Mouse (Mus musculus): Measurements from ENCODE around the gene Alg9. TPM values are rescaled to one million over a fixed set of nuclear protein-coding genes. Genes with fewer than 3 reads are reported as not detected.

The Alg9 gene
- polyA plus RNA-seq, 1 experiment: 23.0 TPM

DNA sequence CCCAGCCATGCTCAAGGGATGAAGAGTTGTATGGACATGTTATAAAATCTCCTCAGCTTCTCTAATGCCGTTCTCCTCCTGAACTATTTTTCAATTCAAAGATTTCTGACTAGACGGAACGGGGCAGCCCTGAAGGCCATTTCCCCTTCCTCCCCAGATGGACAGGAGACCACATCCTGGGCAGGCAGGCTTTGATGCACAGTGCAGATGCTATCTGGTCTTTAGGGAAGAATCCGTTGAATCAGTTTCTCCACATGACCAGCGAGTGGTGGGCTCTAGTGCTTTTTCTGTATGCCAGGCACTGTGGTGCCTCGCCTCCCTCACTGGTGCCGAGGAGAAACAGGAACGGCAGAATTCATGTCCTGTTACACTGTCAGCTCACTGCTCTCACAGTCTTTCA lies 59.0 kb downstream of the Alg9 start:
- Histone ChIP-seq H3K4me3 (ENCODE audit: insufficient read depth, poor library complexity, severe bottlenecking) (no peak overlapping the region), H3K36me3 (ENCODE audit: control insufficient read depth, insufficient read depth) (no peaks in the 10 kb centered on the region)
- TF ChIP-seq CEBPB (IDR thresholded peaks at IDR 0.05; ENCODE audit: low read depth): no peak
- TF ChIP-seq MYOD1 (IDR thresholded peaks at IDR 0.05; ENCODE audit: control insufficient read depth, insufficient read length, low read depth): no peak
- TF ChIP-seq MYOG (IDR thresholded peaks at IDR 0.05; ENCODE audit: control insufficient read depth, extremely low read depth, insufficient read length): no peak
- no peak for TF ChIP-seq FOSL1 (IDR thresholded peaks at IDR 0.05; ENCODE audit: insufficient read depth, low read length, poor library complexity, severe bottlenecking)
- TF ChIP-seq USF1 (IDR thresholded peaks at IDR 0.05; ENCODE audit: low read depth): no peak
- TF ChIP-seq CTCF (IDR thresholded peaks at IDR 0.05; ENCODE audit: control insufficient read depth, insufficient read depth, insufficient read length): no peak
- TF ChIP-seq MAX (IDR thresholded peaks at IDR 0.05): no peak

DNA sequence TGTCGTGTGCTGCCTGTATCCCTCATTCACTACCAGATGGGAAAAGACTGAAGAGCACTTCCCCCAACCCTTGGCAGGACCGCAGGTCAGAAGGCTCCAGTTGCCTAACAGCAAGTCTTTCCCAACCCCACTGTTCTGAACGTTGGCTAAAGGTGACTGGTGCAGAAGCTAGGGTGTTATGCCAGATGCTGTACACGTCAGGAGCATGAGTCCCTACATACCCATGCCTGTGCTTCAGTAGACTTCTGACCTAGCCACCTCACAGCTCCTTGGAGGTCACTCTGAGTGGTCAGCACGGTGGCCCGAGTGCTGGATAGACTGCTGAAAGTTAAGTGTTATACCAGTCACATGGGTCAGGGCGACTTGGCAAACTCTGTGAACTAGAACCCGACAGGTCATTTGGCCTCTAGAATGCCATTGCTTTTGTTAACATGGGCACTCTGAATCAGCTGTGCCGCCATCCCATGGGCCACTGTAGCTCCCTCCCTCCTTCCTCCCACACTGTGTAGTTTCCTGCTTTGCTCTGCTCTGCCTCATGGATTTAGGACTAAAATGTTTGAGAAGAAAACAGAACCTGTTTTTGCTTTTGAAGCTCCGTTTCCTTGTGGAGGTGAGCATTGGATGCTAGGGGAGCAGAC lies 60.4 kb downstream of the Alg9 start:
- no peaks in the 10 kb centered on the region for H3K79me2 ChIP-seq (ENCODE audit: control insufficient read depth, insufficient read depth)
- TF ChIP-seq USF1 (IDR thresholded peaks at IDR 0.05; ENCODE audit: low read depth) (no peak), MYOD1 (IDR thresholded peaks at IDR 0.05; ENCODE audit: control insufficient read depth, insufficient read length, low read depth) (no peak), FOSL1 (IDR thresholded peaks at IDR 0.05; ENCODE audit: insufficient read depth, low read length, poor library complexity, severe bottlenecking) (no peak), MAX (IDR thresholded peaks at IDR 0.05) (no peak), CEBPB (IDR thresholded peaks at IDR 0.05; ENCODE audit: low read depth) (no peak), CTCF (IDR thresholded peaks at IDR 0.05; ENCODE audit: control insufficient read depth, insufficient read depth, insufficient read length) (no peak), MYOG (IDR thresholded peaks at IDR 0.05; ENCODE audit: control insufficient read depth, extremely low read depth, insufficient read length) (no peak)
- no peaks in the 10 kb centered on the region for H3K79me3 ChIP-seq (ENCODE audit: low read depth)
- H3K4me3 ChIP-seq (ENCODE audit: insufficient read depth, poor library complexity, severe bottlenecking): no peak overlapping the region
- H3K27me3 ChIP-seq (ENCODE audit: control insufficient read depth, insufficient read depth, insufficient read length): no peaks in the 10 kb centered on the region
- no peaks in the 10 kb centered on the region for H3K36me3 ChIP-seq (ENCODE audit: control insufficient read depth, insufficient read depth)
- H3ac ChIP-seq (ENCODE audit: control insufficient read depth, insufficient read length, low read depth): no peak overlapping the region

More for the DNA sequence above, 59.0 kb downstream of the Alg9 start:
- Histone ChIP-seq H3ac (ENCODE audit: control insufficient read depth, insufficient read length, low read depth) (no peak overlapping the region), H3K79me3 (ENCODE audit: low read depth) (no peaks in the 10 kb centered on the region), H3K27me3 (ENCODE audit: control insufficient read depth, insufficient read depth, insufficient read length) (no peaks in the 10 kb centered on the region), H3K79me2 (ENCODE audit: control insufficient read depth, insufficient read depth) (no peaks in the 10 kb centered on the region)

DNA sequence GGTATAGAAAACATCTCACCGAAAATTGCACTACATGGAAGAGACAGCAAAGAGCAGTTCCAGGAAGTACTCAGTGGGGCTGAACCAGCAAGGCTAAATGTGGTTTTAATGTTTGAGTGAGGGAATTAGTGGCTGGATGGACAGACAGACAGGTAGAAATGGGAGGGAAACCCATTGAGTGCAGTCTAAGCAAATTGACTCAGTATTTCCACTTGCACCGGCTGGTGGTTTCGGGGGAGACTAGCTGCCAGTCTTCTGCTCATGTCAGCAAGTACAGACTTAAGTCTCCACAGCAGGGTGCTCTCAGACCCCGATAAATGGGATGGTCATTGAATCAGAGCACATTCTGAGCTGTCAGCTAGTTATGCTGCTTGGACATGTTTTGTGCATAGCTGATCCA lies 61.3 kb downstream of the Alg9 start:
- no peaks in the 10 kb centered on the region for H3K79me2 ChIP-seq (ENCODE audit: control insufficient read depth, insufficient read depth)
- no peak overlapping the region for H3K4me3 ChIP-seq (ENCODE audit: insufficient read depth, poor library complexity, severe bottlenecking)
- no peak for TF ChIP-seq USF1 (IDR thresholded peaks at IDR 0.05; ENCODE audit: low read depth)
- TF ChIP-seq CTCF (IDR thresholded peaks at IDR 0.05; ENCODE audit: control insufficient read depth, insufficient read depth, insufficient read length): no peak
- TF ChIP-seq CEBPB (IDR thresholded peaks at IDR 0.05; ENCODE audit: low read depth): no peak
- no peak for TF ChIP-seq MAX (IDR thresholded peaks at IDR 0.05)
- no peak for TF ChIP-seq MYOD1 (IDR thresholded peaks at IDR 0.05; ENCODE audit: control insufficient read depth, insufficient read length, low read depth)
- TF ChIP-seq FOSL1 (IDR thresholded peaks at IDR 0.05; ENCODE audit: insufficient read depth, low read length, poor library complexity, severe bottlenecking): no peak
- no peak for TF ChIP-seq MYOG (IDR thresholded peaks at IDR 0.05; ENCODE audit: control insufficient read depth, extremely low read depth, insufficient read length)
- no peak overlapping the region for H3ac ChIP-seq (ENCODE audit: control insufficient read depth, insufficient read length, low read depth)
- no peaks in the 10 kb centered on the region for H3K79me3 ChIP-seq (ENCODE audit: low read depth)
- H3K36me3 ChIP-seq (ENCODE audit: control insufficient read depth, insufficient read depth): no peaks in the 10 kb centered on the region
- H3K27me3 ChIP-seq (ENCODE audit: control insufficient read depth, insufficient read depth, insufficient read length): no peaks in the 10 kb centered on the region

DNA sequence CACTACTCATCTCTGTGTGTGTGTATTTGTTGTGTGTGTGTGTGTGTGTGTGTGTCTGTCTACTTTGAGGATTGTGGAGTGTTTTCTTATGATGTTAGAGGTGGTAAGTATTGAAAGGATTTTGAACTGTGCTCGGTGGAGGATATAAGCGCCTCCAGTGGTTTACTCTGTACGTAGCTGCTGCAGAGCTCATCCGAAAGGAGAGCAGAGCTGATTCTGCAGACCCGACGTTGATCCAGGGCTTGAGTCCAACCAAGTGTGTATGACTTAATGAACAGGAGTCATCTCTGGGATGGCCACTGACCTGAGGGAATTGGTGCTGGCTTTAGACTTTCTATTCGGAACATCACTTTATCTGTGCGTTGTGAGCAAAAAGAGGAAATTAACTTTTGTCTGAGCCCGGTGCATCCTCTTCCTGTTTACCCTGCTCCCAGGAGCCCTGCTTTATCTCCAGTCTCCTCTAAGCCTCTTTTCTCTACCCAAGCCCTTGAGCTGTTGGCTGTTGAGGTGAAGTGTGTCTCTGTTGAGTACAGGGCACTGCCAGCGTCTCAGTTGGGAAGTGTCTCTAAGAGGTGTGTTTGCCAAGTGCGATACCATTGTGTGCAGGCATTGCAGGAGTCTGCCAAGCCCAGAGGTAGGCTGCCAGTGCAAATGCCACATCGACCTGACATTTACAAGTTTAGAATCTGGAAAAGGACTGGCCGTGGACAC lies 66.4 kb downstream of the Alg9 start:
- Histone ChIP-seq H3ac (ENCODE audit: control insufficient read depth, insufficient read length, low read depth) (no peak overlapping the region), H3K27me3 (ENCODE audit: control insufficient read depth, insufficient read depth, insufficient read length) (no peaks in the 10 kb centered on the region), H3K79me2 (ENCODE audit: control insufficient read depth, insufficient read depth) (no peaks in the 10 kb centered on the region), H3K4me3 (ENCODE audit: insufficient read depth, poor library complexity, severe bottlenecking) (no peak overlapping the region), H3K36me3 (ENCODE audit: control insufficient read depth, insufficient read depth) (peaks cover 5% of the 10 kb centered on the region), H3K79me3 (ENCODE audit: low read depth) (no peaks in the 10 kb centered on the region)
- no peak for TF ChIP-seq MAX (IDR thresholded peaks at IDR 0.05)
- TF ChIP-seq CEBPB (IDR thresholded peaks at IDR 0.05; ENCODE audit: low read depth): no peak
- no peak for TF ChIP-seq FOSL1 (IDR thresholded peaks at IDR 0.05; ENCODE audit: insufficient read depth, low read length, poor library complexity, severe bottlenecking)

DNA sequence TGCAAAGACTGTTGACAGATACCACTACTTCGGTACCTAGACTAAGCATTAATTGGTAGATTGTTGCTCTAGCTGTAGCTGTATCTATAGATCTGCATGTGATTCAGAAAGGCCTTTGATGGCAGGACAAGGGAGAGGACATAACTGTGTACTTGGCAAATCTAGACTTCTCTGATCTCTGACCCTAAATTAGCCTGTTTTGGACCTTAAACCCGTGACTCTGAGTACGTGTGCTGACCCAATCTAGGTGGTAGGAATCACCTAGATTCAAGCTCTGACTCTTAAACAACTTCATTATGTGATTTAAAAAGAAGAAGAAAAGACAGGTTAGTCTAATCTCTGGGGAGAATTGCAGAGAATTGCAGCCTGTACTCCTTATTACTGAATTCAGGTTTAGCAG lies 70.3 kb downstream of the Alg9 start, which contains the start of gene Ppp2r1b:
Ppp2r1b (plus strand) TSS at position 221 of the 400 bp plus-strand sequence.
- Histone ChIP-seq H3K36me3 (ENCODE audit: control insufficient read depth, insufficient read depth) (peaks cover 5% of the 10 kb centered on the region), H3K79me3 (ENCODE audit: low read depth) (no peaks in the 10 kb centered on the region), H3K79me2 (ENCODE audit: control insufficient read depth, insufficient read depth) (no peaks in the 10 kb centered on the region), H3ac (ENCODE audit: control insufficient read depth, insufficient read length, low read depth) (no peak within 1 kb of the TSS), H3K27me3 (ENCODE audit: control insufficient read depth, insufficient read depth, insufficient read length) (no peaks in the 10 kb centered on the region), H3K4me3 (ENCODE audit: insufficient read depth, poor library complexity, severe bottlenecking) (no peak within 1 kb of the TSS)
- TF ChIP-seq MYOD1 (IDR thresholded peaks at IDR 0.05; ENCODE audit: control insufficient read depth, insufficient read length, low read depth): no peak
- no peak for TF ChIP-seq FOSL1 (IDR thresholded peaks at IDR 0.05; ENCODE audit: insufficient read depth, low read length, poor library complexity, severe bottlenecking)
- TF ChIP-seq CTCF (IDR thresholded peaks at IDR 0.05; ENCODE audit: control insufficient read depth, insufficient read depth, insufficient read length): no peak
- TF ChIP-seq MYOG (IDR thresholded peaks at IDR 0.05; ENCODE audit: control insufficient read depth, extremely low read depth, insufficient read length): no peak
- TF ChIP-seq CEBPB (IDR thresholded peaks at IDR 0.05; ENCODE audit: low read depth): no peak

Data from C2C12 (cell line).